Mouse (Mus musculus): ENCODE data around the gene Ptov1. TPM values are rescaled to one million over a fixed set of nuclear protein-coding genes. Genes with fewer than 3 reads are reported as not detected.

Ptov1 gene
- total RNA-seq, 2 experiments from 2014 or later, result 41.5 to 63.9 TPM

DNA sequence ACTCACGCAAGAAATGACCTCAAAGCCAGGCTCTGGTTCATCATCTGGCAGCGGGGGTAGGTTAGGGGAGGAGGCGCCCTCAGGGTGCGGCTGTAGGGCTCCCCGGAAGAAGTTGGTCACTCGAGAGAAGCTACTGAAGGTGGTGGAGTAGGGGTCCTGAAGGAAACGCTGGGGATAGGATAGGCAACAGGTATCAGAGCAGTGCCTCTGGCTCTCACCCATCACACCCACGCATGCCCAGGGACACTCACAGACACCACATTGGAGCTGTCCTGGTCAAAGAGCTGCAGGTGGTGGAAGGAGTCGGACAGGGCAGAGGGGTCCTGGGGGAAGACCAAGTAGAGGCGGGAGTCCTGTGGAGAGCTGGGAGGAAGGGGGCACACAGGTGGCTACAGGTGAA lies 24.6 kb downstream of the Ptov1 start:
- ATAC-seq (replicated peaks; ENCODE audit: poor library complexity), result no peak

- ATAC-seq (replicated peaks; ENCODE audit: poor library complexity), result no peak
Observed at GRCm38 (mm10) chr7:44841825-44842463, 27.6 kb downstream of the Ptov1 start.

DNA sequence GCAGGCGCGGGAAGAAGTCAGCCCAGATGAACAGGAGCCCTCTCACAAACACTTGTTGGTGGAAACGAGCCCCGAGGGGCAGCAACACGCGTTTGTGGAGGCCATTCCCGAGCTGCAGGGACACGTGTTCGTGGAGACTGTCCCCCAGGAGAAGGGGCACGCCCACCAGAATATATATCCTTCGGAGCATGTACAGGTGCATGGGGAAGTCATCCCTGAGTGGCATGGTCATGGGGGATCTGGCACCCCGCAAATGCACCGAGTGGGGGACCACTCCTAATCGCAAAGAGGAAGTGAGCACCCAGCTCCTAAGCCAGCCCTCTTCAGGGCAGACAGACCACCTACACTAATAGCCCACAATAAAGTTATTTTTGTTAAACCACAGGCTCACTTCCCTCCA lies 29.2 kb downstream of the Ptov1 start:
- ATAC-seq (replicated peaks; ENCODE audit: poor library complexity), result peak; percentile 29

- peak; percentile 56 for ATAC-seq (replicated peaks; ENCODE audit: poor library complexity)
Observed at GRCm38 (mm10) chr7:44839491-44840191, 29.9 kb downstream of the Ptov1 start.

- ATAC-seq (replicated peaks; ENCODE audit: poor library complexity), result no peak
Observed at GRCm38 (mm10) chr7:44839171-44839490, 30.5 kb downstream of the Ptov1 start.

- no peak for ATAC-seq (replicated peaks; ENCODE audit: poor library complexity)
Observed at GRCm38 (mm10) chr7:44838073-44838472, 31.5 kb downstream of the Ptov1 start.

- no peak for ATAC-seq (replicated peaks; ENCODE audit: poor library complexity)
Observed at GRCm38 (mm10) chr7:44836423-44837053, 33.0 kb downstream of the Ptov1 start.

DNA sequence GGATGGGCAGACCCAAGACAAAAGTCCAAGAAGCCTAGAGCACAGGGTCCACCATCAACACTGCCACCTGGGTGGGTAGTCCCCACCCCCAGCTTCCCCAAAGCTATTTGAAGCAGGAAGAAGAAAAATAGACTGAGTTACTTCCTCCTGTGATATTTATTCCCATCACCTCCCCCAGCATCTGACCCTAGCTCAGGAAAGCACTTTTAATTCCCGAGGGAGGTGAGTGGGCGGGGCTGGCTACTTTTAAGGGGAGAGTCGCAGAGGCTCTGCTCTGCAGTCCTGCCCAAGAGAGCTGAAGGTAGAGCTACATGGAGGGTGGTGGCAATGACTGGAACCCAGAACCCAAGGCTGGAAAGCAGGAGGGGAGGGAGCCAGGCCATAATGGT lies 33.6 kb downstream of the Ptov1 start:
- no peak for ATAC-seq (replicated peaks; ENCODE audit: poor library complexity)

DNA sequence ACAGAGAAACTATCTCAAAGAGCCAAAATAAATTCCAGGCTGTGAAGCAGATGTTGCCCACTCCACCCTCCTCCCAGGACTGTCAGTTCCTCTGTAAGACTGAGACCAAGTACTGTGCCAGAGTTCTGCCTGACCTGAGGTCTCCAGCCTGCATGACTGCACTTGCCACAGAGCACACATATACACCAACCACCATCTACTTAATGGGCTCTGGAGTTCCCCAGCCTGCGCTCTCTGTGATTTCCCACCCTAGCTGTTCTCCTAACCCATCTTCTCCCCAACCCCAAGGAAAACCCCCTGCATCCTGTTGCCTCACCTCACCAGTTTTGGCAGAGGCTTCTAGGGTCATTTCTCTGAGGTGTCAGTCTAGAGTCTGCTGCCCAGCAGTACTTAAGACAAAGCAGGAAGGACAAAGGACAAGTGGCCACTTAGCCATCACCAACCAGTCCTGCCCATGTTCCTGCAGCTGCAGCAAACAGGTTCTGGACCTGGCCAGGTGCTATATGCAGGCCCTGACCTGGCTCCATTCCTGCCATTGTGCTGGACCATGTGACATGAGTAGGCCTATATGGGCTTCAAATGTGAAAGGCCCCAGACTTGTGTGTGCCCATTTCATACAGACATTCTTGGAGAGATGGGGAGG lies 34.1 kb downstream of the Ptov1 start:
- no peak for ATAC-seq (replicated peaks; ENCODE audit: poor library complexity)

DNA sequence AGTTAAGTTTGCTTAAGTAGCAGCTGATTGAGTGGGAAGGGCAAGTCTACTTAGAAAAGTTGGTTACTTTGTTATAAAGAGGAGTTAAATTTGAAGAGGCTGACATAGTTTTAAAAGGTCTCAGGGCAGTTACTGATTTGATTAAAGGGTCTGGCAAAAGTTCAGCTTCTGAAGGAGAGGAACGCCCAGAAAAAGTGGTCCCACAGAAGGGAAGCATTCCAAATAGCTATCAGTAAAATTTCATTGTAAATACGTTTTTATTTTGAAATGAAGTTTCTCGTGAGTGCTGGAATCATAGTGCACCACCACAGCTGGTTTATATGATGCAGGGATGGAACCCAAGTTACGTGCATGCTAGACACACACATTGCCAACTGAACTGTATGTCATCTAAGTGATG lies 36.8 kb downstream of the Ptov1 start:
- ATAC-seq (replicated peaks; ENCODE audit: poor library complexity), result no peak

GRCm38 (mm10) chr7:44828706-44829105 lies 40.9 kb downstream of the Ptov1 start:
- ATAC-seq (replicated peaks; ENCODE audit: poor library complexity), result no peak

DNA sequence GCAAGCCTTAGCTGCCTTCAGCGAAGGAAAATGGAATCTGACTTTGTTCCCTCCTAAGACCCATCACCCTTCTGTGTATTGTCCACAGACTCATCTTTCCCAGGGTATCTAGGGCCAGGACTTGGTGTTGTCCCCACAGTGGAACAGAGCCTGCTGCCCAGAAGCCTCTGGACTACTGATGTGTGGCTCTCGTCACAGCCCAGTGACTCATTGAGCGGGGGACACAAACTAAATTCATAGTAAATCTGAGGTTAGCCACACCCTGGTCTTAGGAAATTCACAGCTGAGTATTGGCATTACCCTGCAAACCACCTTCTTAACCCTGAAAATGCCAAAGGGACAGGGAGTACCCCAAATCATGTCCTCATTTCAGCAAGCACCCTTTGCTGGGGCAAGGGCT lies 42.8 kb downstream of the Ptov1 start:
- ATAC-seq (replicated peaks; ENCODE audit: poor library complexity), result no peak

DNA sequence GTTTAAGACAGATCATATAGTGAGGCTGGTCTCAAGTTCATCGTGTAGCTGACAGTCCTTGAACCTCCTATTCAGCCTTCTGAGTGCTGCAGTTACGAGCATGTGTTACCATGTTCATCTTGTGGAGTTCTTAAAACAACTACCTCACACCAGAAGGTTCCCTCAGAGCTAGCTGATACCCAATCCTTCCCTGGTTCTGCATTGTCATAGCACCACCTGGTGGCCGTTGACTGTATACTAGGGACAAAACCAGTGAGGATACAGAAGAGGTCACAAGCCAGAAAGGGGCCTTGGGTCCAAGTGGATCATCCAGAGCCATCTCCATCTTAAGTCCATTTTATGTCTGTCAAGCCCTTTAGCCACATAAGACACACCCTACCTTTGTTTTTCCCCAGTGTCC lies 44.7 kb downstream of the Ptov1 start:
- peak; percentile 75 for ATAC-seq (replicated peaks; ENCODE audit: poor library complexity)

- ATAC-seq (replicated peaks; ENCODE audit: poor library complexity), result peak; percentile 42
Observed at GRCm38 (mm10) chr7:44823409-44823808, 46.2 kb downstream of the Ptov1 start.

DNA sequence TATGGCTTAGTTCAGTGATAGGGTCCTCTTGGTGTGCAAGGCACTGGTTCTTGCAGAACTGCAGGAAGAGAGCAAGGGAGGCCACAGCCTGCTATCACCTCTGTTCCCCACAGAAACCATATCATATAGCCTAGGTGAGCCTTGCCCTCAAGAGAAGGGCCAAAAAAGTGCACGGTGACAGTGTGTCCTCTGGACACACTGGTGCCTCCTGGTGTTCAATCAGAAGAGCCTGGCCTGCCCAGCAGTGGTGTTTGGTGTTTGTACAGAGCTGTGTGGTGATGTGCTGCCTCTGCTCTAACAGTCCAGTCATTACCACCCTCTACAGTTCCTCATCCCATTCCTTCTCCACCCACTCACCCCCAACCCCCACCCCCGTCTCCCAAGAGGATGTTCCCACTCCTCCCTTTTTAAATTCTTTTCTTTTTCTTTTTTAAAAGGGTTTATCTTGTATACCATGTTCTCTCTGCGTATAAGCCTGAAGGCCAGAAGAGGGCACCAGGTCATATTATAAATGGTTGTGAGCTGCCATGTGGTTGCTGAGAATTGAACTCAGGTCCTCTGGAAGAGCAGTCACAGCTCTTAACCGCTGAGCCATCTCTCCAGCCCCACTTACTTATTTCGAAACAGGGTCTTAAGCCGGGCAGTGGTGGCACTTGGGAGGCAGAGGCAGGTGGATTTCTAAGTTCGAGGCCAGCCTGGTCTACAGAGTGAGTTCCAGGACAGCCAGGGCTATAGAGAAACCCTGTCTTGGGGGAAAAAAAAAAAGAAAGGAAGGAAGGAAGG lies 47.7 kb downstream of the Ptov1 start:
- ATAC-seq (replicated peaks; ENCODE audit: poor library complexity), result peak; percentile 30; the same call in 1 of the 2 replicates

DNA sequence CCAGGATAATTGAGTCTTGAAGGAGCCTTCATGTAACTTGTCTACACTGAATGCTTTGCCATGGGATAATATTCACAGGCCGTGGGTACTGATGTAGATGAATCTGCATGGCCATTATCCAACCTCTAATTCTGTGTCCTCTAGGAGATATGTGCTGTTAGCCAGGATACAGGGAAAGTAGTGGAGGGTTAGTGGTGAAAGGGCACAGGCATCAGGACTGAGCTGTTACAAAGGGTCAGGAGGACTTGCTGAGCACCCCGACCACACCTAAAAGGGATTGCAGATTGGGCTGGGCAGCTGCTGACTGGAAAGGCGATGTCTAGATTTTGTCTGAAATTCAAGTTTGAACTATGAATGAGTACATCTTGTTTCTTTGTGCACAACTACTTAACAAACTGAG lies 49.1 kb downstream of the Ptov1 start:
- ATAC-seq (replicated peaks; ENCODE audit: poor library complexity), result no peak

DNA sequence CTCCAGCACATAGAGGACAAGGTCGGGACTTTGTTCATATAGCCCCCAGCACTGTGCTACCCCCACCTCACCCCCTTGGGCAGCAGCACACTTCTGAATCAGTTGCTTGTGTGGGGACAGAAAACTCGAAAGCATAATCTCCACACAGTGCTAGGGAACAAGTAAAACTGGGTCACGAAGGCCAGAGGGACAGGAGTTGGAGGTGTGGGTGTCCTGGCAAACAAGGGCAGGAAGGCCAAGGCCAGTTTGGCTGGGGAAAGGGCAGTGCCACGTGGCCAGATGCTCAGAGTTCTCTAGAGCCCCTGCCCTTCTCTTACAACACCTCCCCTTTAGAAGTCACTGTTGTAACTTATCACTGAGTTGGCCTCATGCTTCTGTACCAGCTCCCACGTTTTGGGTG lies 49.7 kb downstream of the Ptov1 start:
- ATAC-seq (replicated peaks; ENCODE audit: poor library complexity), result no peak

DNA sequence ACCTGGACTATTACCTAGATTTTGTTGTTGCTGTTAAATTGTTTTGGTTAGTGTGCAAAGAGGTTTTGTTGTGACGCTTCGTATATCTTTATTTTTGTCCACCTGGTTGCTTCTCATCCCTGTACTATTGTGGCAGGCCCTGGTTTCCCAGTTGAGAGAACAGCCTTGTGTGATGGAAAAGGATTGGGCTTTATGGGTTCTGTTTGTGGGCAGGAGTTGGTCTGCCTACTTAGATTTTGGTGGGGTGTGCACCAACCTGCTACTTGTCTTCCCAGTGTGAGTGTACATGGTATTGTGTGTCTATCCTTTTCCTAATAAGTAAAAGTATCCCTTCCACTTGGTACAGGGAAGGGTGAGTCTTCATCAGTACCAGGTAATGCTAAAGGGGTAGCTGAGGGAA lies 50.2 kb downstream of the Ptov1 start:
- no peak for ATAC-seq (replicated peaks; ENCODE audit: poor library complexity)

DNA sequence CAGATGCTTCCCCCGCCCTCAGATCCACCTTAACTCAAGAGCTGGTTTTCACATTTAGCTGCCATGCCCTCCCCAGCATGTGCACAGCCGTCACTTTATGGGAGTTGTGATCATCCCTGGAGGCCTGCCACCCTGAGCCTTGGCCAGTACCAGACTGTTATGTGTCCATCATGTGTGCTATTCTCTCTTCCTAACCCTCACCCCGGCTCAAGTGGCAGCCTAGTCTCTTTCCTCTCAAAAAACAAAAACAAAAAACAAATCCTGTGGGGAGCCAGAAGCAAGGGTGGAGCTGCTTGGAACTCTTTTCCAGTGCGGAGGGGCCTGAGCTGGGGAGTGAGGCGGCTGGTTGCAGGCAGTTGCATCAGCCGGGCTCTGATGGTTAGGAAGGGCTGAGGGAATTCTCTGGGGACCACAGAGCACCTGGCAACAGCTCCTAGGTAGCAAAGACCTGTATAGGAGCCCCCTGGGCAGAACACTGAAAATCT lies 50.8 kb downstream of the Ptov1 start:
- no peak for ATAC-seq (replicated peaks; ENCODE audit: poor library complexity)

DNA sequence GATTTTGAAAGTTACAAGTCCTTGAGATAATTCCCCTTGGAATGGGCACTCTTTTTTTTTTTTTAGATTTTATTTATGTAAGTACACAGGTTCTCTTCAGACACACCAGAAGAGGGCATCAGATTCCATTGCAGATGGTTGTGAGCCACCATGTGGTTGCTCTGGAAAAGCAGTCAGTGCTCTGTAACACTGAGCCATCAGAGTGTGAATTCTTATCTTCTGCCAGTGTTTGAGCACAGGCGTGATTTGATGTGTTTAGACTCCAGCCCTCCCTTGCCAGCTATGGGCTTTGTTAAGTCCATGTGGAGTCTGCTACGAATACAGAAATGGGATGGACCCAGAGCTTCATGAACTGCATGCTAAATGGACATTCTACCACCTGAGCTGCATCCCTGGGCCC lies 51.4 kb downstream of the Ptov1 start:
- ATAC-seq (replicated peaks; ENCODE audit: poor library complexity), result no peak

DNA sequence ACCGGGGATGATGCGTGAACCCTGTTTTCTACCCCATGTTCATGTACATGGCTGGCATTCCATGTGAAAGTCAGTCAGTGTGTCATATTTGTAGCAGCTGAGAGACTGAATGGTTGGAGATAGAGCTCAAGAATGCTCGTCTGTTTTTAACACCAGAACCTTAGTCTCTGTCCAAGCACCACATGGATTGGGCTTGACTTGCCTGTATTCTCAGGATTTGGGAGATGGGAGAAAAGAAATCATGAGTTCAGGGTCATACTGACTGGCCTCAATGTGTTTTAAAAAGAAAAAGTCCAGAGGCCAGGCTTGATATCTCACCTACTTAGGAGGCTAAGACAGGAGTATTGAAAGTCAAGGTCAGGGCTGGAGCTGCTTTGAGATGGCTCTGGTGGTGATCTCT lies 52.1 kb downstream of the Ptov1 start:
- ATAC-seq (replicated peaks; ENCODE audit: poor library complexity), result no peak

All from megakaryocyte progenitor cell, adult 5-6 weeks (primary cell).